Mouse (Mus musculus): ENCODE data around the gene Gsg1. TPM values are rescaled to one million over a fixed set of nuclear protein-coding genes. Genes with fewer than 3 reads are reported as not detected.

Gsg1 gene
- polyA plus RNA-seq, 1 experiment from 2014 or later: 0.32 TPM

GRCm38 (mm10) chr6:135203737-135204136 lies 50.4 kb downstream of the Gsg1 start:
- H3K27me3 ChIP-seq (replicated peaks; ENCODE audit: control insufficient read depth, insufficient read depth, low read length): no peaks in the 10 kb centered on the region
- H3K36me3 ChIP-seq (ENCODE audit: control insufficient read depth, insufficient read depth): no peaks in the 10 kb centered on the region
- 52% methylated on average over 6 of the region's 6 CpGs for WGBS
- H3K9me3 ChIP-seq (ENCODE audit: control insufficient read depth, low read length): no peaks in the 10 kb centered on the region
- H3K27ac ChIP-seq (ENCODE audit: low read length): peak overlapping the region; percentile 15; the same call in 1 of the 2 replicates
- peaks cover 17% of the 10 kb centered on the region for H3K4me1 ChIP-seq (replicated peaks; ENCODE audit: control insufficient read depth, insufficient read depth, low read length)
- H3K4me2 ChIP-seq (ENCODE audit: low read length): no peak overlapping the region
- no peak overlapping the region for H3K4me3 ChIP-seq (replicated peaks; ENCODE audit: low read length)
- peak; percentile 51 for ATAC-seq
- H3K9ac ChIP-seq (replicated peaks; ENCODE audit: low read depth, low read length): no peak overlapping the region

- no peak for ATAC-seq
- 93% methylated on average over 6 of the region's 6 CpGs for WGBS
Measured at GRCm38 (mm10) chr6:135202668-135203067, 51.5 kb downstream of the Gsg1 start.

DNA sequence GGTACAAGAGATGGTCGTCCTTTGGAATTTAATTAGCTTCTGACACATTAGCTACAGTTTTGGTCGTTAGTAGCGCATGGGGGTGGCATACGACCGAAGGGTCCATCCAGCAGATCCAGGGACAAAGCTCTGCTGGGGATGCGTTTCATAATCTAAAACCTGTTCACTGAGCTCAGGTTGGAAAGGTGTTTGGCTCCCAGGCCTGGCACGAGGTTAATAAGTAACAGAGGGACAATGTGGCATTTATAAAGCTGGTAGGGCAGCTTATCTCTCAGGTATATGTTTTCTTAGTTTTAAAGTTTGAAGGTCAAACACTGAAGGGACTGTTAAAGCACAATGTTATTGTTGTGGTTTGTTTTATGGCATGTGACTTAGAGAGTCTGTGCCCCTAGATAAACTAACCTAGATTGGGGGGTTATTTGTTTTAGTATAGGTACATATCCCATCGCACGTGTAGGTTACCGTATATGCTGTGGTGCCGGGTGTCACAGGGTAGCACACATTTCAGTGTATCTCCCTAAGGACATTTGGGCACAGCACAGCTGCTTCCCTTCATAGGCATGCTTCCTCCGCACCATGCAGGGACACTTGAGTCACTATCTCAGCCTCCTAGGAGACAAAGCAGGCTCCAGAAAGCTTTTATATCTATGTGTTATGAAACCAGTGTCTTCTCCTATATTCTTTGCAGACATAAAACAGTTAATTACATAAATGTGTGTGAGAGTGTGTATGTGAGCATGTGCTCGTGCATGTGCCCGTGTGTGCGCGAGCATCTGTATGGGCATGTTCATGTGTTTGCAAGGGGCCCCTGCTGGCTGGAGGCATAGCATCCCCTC lies 53.8 kb downstream of the Gsg1 start:
- H3K4me1 ChIP-seq (replicated peaks; ENCODE audit: control insufficient read depth, insufficient read depth, low read length): peaks cover 24% of the 10 kb centered on the region
- 0 out of 2 replicates have a peak overlapping the region, but pooled peaks have one; percentile 11 for H3K9ac ChIP-seq (replicated peaks; ENCODE audit: low read depth, low read length)
- H3K9me3 ChIP-seq (ENCODE audit: control insufficient read depth, low read length): no peaks in the 10 kb centered on the region
- no peak for ATAC-seq
- H3K36me3 ChIP-seq (ENCODE audit: control insufficient read depth, insufficient read depth): no peaks in the 10 kb centered on the region
- 76% methylated on average over 16 of the region's 16 CpGs for WGBS
- H3K27ac ChIP-seq (ENCODE audit: low read length): no peak overlapping the region
- H3K27me3 ChIP-seq (replicated peaks; ENCODE audit: control insufficient read depth, insufficient read depth, low read length): no peaks in the 10 kb centered on the region
- H3K4me3 ChIP-seq (replicated peaks; ENCODE audit: low read length): no peak overlapping the region
- H3K4me2 ChIP-seq (ENCODE audit: low read length): no peak overlapping the region

More at GRCm38 (mm10) chr6:135202668-135203067, 51.5 kb downstream of the Gsg1 start:
- Histone ChIP-seq H3K27me3 (replicated peaks; ENCODE audit: control insufficient read depth, insufficient read depth, low read length) (no peaks in the 10 kb centered on the region), H3K9me3 (ENCODE audit: control insufficient read depth, low read length) (no peaks in the 10 kb centered on the region), H3K9ac (replicated peaks; ENCODE audit: low read depth, low read length) (no peak overlapping the region), H3K4me2 (ENCODE audit: low read length) (no peak overlapping the region), H3K4me1 (replicated peaks; ENCODE audit: control insufficient read depth, insufficient read depth, low read length) (peaks cover 21% of the 10 kb centered on the region), H3K36me3 (ENCODE audit: control insufficient read depth, insufficient read depth) (no peaks in the 10 kb centered on the region), H3K4me3 (replicated peaks; ENCODE audit: low read length) (no peak overlapping the region), H3K27ac (ENCODE audit: low read length) (no peak overlapping the region)

GRCm38 (mm10) chr6:135198726-135199125 lies 55.4 kb downstream of the Gsg1 start:
- 27% methylated on average over 6 of the region's 6 CpGs for WGBS
- Histone ChIP-seq H3K27me3 (replicated peaks; ENCODE audit: control insufficient read depth, insufficient read depth, low read length) (no peaks in the 10 kb centered on the region), H3K9me3 (ENCODE audit: control insufficient read depth, low read length) (no peaks in the 10 kb centered on the region), H3K4me3 (replicated peaks; ENCODE audit: low read length) (peak overlapping the region; percentile 76), H3K4me1 (replicated peaks; ENCODE audit: control insufficient read depth, insufficient read depth, low read length) (peaks cover 21% of the 10 kb centered on the region), H3K27ac (ENCODE audit: low read length) (no peak overlapping the region), H3K9ac (replicated peaks; ENCODE audit: low read depth, low read length) (peak overlapping the region; percentile 84; the same call in 1 of the 2 replicates), H3K36me3 (ENCODE audit: control insufficient read depth, insufficient read depth) (no peaks in the 10 kb centered on the region), H3K4me2 (ENCODE audit: low read length) (peak overlapping the region; percentile 60)
- no peak for ATAC-seq

GRCm38 (mm10) chr6:135197921-135198532 lies 56.1 kb downstream of the Gsg1 start, which contains the start of the genes Fam234b and Hebp1:
Gene Fam234b (plus strand): TSS chr6:135197977.
Gene Hebp1 (minus strand): TSS chr6:135198022.
- peak; percentile 93 for ATAC-seq
- Histone ChIP-seq H3K9me3 (ENCODE audit: control insufficient read depth, low read length) (no peaks in the 10 kb centered on the region), H3K9ac (replicated peaks; ENCODE audit: low read depth, low read length) (peak within 1 kb of the TSS; percentile 84), H3K27me3 (replicated peaks; ENCODE audit: control insufficient read depth, insufficient read depth, low read length) (no peaks in the 10 kb centered on the region), H3K36me3 (ENCODE audit: control insufficient read depth, insufficient read depth) (no peaks in the 10 kb centered on the region), H3K4me2 (ENCODE audit: low read length) (peak within 1 kb of the TSS; percentile 60), H3K27ac (ENCODE audit: low read length) (peak within 1 kb of the TSS; percentile 30; the same call in 1 of the 2 replicates), H3K4me3 (replicated peaks; ENCODE audit: low read length) (peak within 1 kb of the TSS; percentile 76), H3K4me1 (replicated peaks; ENCODE audit: control insufficient read depth, insufficient read depth, low read length) (peaks cover 20% of the 10 kb centered on the region)
- WGBS: under 1% methylated on average over 52 of the region's 52 CpGs

DNA sequence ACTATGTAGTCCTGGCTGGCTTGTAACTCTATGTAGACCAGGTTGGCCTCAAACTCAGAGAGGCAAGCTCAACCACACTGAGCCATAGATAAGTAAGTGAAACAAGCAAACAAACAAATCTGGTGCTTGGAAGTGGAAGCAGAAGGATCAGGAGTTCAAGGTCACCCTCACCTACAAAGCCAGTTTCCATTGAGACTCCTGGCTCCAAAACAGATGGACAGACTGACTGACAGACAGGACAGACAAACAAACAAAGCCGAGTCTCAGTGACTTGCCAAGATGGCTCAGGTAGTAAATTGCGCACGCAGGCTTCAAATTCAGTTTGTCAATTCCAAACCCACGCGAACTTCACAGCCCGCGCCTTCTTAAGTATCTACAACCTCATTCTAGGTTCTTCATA lies 56.7 kb downstream of the Gsg1 start:
- H3K27ac ChIP-seq (ENCODE audit: low read length): no peak overlapping the region
- H3K4me2 ChIP-seq (ENCODE audit: low read length): peak overlapping the region; percentile 60
- peak overlapping the region; percentile 76 for H3K4me3 ChIP-seq (replicated peaks; ENCODE audit: low read length)
- ATAC-seq: no peak
- H3K27me3 ChIP-seq (replicated peaks; ENCODE audit: control insufficient read depth, insufficient read depth, low read length): no peaks in the 10 kb centered on the region
- H3K36me3 ChIP-seq (ENCODE audit: control insufficient read depth, insufficient read depth): no peaks in the 10 kb centered on the region
- 17% methylated on average over 7 of the region's 7 CpGs for WGBS
- peak overlapping the region; percentile 84 for H3K9ac ChIP-seq (replicated peaks; ENCODE audit: low read depth, low read length)
- no peaks in the 10 kb centered on the region for H3K9me3 ChIP-seq (ENCODE audit: control insufficient read depth, low read length)
- peaks cover 20% of the 10 kb centered on the region for H3K4me1 ChIP-seq (replicated peaks; ENCODE audit: control insufficient read depth, insufficient read depth, low read length)

DNA sequence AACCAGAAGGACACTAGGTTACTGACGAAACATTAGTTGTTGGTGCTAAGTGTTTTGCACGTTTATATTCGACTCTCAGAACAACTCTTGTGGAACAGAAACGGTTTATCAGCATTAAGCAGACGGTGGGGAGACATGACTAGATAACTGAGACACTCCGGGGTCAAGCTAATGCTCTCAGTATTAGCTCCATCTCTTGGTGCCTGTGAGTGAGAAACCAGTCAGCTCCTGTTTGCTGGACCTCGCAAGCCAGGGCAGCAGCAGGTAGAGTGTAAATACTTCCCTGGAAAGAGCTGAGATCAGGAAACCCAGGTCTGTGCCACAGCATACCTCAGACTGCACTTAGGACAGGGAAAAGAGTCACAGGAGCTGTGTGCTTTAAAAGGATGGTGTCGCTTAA lies 57.4 kb downstream of the Gsg1 start:
- no peak overlapping the region for H3K4me3 ChIP-seq (replicated peaks; ENCODE audit: low read length)
- no peaks in the 10 kb centered on the region for H3K36me3 ChIP-seq (ENCODE audit: control insufficient read depth, insufficient read depth)
- WGBS: 90% methylated on average over 8 of the region's 8 CpGs

GRCm38 (mm10) chr6:135194907-135195306 lies 59.2 kb downstream of the Gsg1 start:
- WGBS: 77% methylated on average over 4 of the region's 4 CpGs
- H3K4me2 ChIP-seq (ENCODE audit: low read length): no peak overlapping the region
- no peak overlapping the region for H3K9ac ChIP-seq (replicated peaks; ENCODE audit: low read depth, low read length)
- peaks cover 17% of the 10 kb centered on the region for H3K4me1 ChIP-seq (replicated peaks; ENCODE audit: control insufficient read depth, insufficient read depth, low read length)
- no peak for ATAC-seq
- H3K36me3 ChIP-seq (ENCODE audit: control insufficient read depth, insufficient read depth): no peaks in the 10 kb centered on the region
- no peaks in the 10 kb centered on the region for H3K27me3 ChIP-seq (replicated peaks; ENCODE audit: control insufficient read depth, insufficient read depth, low read length)
- H3K9me3 ChIP-seq (ENCODE audit: control insufficient read depth, low read length): no peaks in the 10 kb centered on the region
- no peak overlapping the region for H3K4me3 ChIP-seq (replicated peaks; ENCODE audit: low read length)
- H3K27ac ChIP-seq (ENCODE audit: low read length): no peak overlapping the region

More for the DNA sequence above, 57.4 kb downstream of the Gsg1 start:
- Histone ChIP-seq H3K4me2 (ENCODE audit: low read length) (no peak overlapping the region), H3K9ac (replicated peaks; ENCODE audit: low read depth, low read length) (no peak overlapping the region), H3K27ac (ENCODE audit: low read length) (no peak overlapping the region), H3K4me1 (replicated peaks; ENCODE audit: control insufficient read depth, insufficient read depth, low read length) (peaks cover 20% of the 10 kb centered on the region), H3K27me3 (replicated peaks; ENCODE audit: control insufficient read depth, insufficient read depth, low read length) (no peaks in the 10 kb centered on the region), H3K9me3 (ENCODE audit: control insufficient read depth, low read length) (no peaks in the 10 kb centered on the region)
- no peak for ATAC-seq

DNA sequence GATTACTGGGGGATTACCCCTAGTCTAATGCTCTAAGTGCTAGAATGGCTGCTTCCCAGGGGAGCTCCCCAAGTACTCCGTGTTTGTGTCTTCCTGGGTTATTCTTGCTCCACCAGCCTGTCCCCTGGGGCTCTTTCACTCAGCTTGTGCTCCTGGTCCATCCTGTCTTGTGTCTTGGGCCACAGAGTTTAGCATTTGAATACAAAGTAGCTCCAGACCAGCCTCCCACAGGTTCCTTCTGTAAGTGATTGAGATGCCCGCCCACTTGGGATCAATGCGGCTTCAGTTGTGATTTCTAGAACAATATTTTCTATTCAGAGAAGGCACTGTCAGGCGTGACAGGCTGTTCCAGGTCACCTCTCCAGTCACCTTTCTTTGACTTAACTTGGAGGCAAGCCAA lies 60.4 kb downstream of the Gsg1 start:
- no peaks in the 10 kb centered on the region for H3K27me3 ChIP-seq (replicated peaks; ENCODE audit: control insufficient read depth, insufficient read depth, low read length)
- H3K4me2 ChIP-seq (ENCODE audit: low read length): no peak overlapping the region
- H3K4me3 ChIP-seq (replicated peaks; ENCODE audit: low read length): no peak overlapping the region
- no peaks in the 10 kb centered on the region for H3K36me3 ChIP-seq (ENCODE audit: control insufficient read depth, insufficient read depth)
- no peak overlapping the region for H3K27ac ChIP-seq (ENCODE audit: low read length)
- ATAC-seq: no peak
- no peak overlapping the region for H3K9ac ChIP-seq (replicated peaks; ENCODE audit: low read depth, low read length)
- H3K9me3 ChIP-seq (ENCODE audit: control insufficient read depth, low read length): no peaks in the 10 kb centered on the region
- peaks cover 7% of the 10 kb centered on the region for H3K4me1 ChIP-seq (replicated peaks; ENCODE audit: control insufficient read depth, insufficient read depth, low read length)
- WGBS: 28% methylated on average over 4 of the region's 4 CpGs
